ENCODE assay signal across 33 mouse cellular contexts in the genomic region with DNA sequence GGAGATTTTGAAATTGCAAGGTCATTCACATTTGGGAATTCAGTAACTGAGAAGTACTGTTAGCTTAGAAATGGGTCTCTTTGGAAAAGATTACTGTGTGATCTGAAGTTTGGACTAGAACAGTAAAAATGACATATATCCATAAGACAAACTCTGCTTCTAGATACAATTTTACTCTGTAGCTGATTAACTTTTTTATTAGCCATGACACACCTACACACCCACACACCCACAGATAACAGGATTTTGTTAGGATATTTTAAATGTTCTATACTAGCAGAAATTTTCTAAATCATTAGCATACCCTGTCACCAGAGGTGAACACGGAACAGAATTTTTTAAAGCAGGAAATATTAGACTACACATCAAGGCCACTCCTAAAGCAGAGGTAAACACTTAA.
"Had no signal": no experiment of that assay in that cellular context is flagged by ENCODE, and none has a peak within 500 bp of the region (broad histone marks: within the 10 kb centered on the region; RNA-seq: fewer than 3 reads in every experiment).

No protein-coding gene starts in this region.

- H3K9me3 ChIP-seq: heart, embryonic 10.5 days; heart, embryonic 12.5 days; heart, embryonic 13.5 days; heart, embryonic 15.5 days; hindbrain, embryonic 10.5 days; hindbrain, embryonic 12.5 days; hindbrain, embryonic 13.5 days; hindbrain, embryonic 15.5 days; kidney, embryonic 15.5 days had no signal

- H3K36me3 ChIP-seq: heart, embryonic 10.5 days; heart, embryonic 12.5 days; heart, embryonic 13.5 days; heart, embryonic 15.5 days; hindbrain, embryonic 10.5 days; hindbrain, embryonic 12.5 days; hindbrain, embryonic 13.5 days; hindbrain, embryonic 15.5 days; kidney, embryonic 15.5 days had no signal

- ATAC-seq: hindbrain, embryonic 16.5 days; hindbrain, postnatal 0 days; inflammation-experienced regulatory T-cells, adult 6 months had no signal

- DNase-seq: heart, postnatal 10 days; heart, postnatal 14 days; heart, postnatal 36 days; heart, postnatal 4 days; kidney, adult 11 months; kidney, adult 18-20 months; kidney, adult 2 months; kidney, adult 8-10 months; kidney, adult 9 months; kidney, postnatal 10 days; kidney, postnatal 14 days; kidney, postnatal 25 days; kidney, postnatal 36 days; kidney, postnatal 4 days; layer of hippocampus, adult 9-11 months; layer of hippocampus, postnatal 36 days had no signal

- H3K9ac ChIP-seq: heart, embryonic 12.5 days; heart, embryonic 13.5 days; heart, embryonic 15.5 days; hindbrain, embryonic 12.5 days; hindbrain, embryonic 13.5 days; hindbrain, embryonic 14.5 days; hindbrain, embryonic 15.5 days; kidney, embryonic 15.5 days had no signal

- H3K4me1 ChIP-seq: heart, embryonic 10.5 days; heart, embryonic 12.5 days; heart, embryonic 13.5 days; heart, embryonic 15.5 days; hindbrain, embryonic 10.5 days; hindbrain, embryonic 12.5 days; hindbrain, embryonic 13.5 days; hindbrain, embryonic 15.5 days; kidney, embryonic 15.5 days had no signal

- H3K4me3 ChIP-seq: heart, embryonic 10.5 days; heart, embryonic 12.5 days; heart, embryonic 13.5 days; heart, embryonic 15.5 days; hindbrain, embryonic 10.5 days; hindbrain, embryonic 12.5 days; hindbrain, embryonic 13.5 days; hindbrain, embryonic 15.5 days; kidney, embryonic 15.5 days; layer of hippocampus, adult 2 months; left cerebral cortex, adult 2 months had no signal

- H3K27ac ChIP-seq: heart, embryonic 10.5 days; heart, embryonic 13.5 days; heart, embryonic 15.5 days; hindbrain, embryonic 10.5 days; hindbrain, embryonic 12.5 days; hindbrain, embryonic 13.5 days; hindbrain, embryonic 14.5 days; hindbrain, embryonic 15.5 days; hindbrain, postnatal 0 days; kidney, embryonic 15.5 days; kidney, postnatal 0 days; layer of hippocampus, adult 2 months; left cerebral cortex, adult 2 months had no signal

- H3K27me3 ChIP-seq: heart, embryonic 12.5 days; heart, embryonic 13.5 days; heart, embryonic 15.5 days; hindbrain, embryonic 12.5 days; hindbrain, embryonic 13.5 days; hindbrain, embryonic 15.5 days; kidney, embryonic 15.5 days had no signal

- H3K4me2 ChIP-seq: heart, embryonic 11.5 days; heart, embryonic 12.5 days; heart, embryonic 13.5 days; heart, embryonic 15.5 days; hindbrain, embryonic 12.5 days; hindbrain, embryonic 13.5 days; hindbrain, embryonic 14.5 days; hindbrain, embryonic 15.5 days; kidney, embryonic 15.5 days had no signal
